Mouse (Mus musculus): ENCODE data around the gene Gadd45gip1. TPM values are rescaled to one million over a fixed set of nuclear protein-coding genes. Genes with fewer than 3 reads are reported as not detected.

Gene Gadd45gip1
- polyA plus RNA-seq, 1 experiment from 2014 or later, result 32.7 TPM

GRCm38 (mm10) chr8:84785756-84786677, 45.3 kb upstream of the Gadd45gip1 start:
- Histone ChIP-seq H3K27ac (replicated peaks; ENCODE audit: low read depth, low read length) (0 out of 2 replicates have a peak overlapping the region, but pooled peaks have one; percentile 8), H3K27me3 (ENCODE audit: control insufficient read depth, insufficient read depth, low read length) (peaks cover 99% of the 10 kb centered on the region), H3K36me3 (ENCODE audit: control insufficient read depth, insufficient read depth, low read length) (no peaks in the 10 kb centered on the region), H3K4me3 (replicated peaks; ENCODE audit: low read depth, low read length) (no peak overlapping the region), H3K9ac (replicated peaks; ENCODE audit: low read length) (no peak overlapping the region), H3K4me2 (ENCODE audit: low read length) (no peak overlapping the region), H3K4me1 (ENCODE audit: control insufficient read depth, insufficient read depth, low read length) (no peaks in the 10 kb centered on the region), H3K9me3 (ENCODE audit: control insufficient read depth, low read length) (no peaks in the 10 kb centered on the region)
- DNase-seq (no peak), ATAC-seq (ENCODE audit: low FRiP score, low TSS enrichment) (no peak)
- WGBS, result 4% methylated on average over 38 of the region's 38 CpGs

GRCm38 (mm10) chr8:84786801-84787467, 44.4 kb upstream of the Gadd45gip1 start:
- Histone ChIP-seq H3K27me3 (ENCODE audit: control insufficient read depth, insufficient read depth, low read length) (peaks cover 95% of the 10 kb centered on the region), H3K4me1 (ENCODE audit: control insufficient read depth, insufficient read depth, low read length) (no peaks in the 10 kb centered on the region), H3K4me3 (replicated peaks; ENCODE audit: low read depth, low read length) (no peak overlapping the region), H3K27ac (replicated peaks; ENCODE audit: low read depth, low read length) (0 out of 2 replicates have a peak overlapping the region, but pooled peaks have one; percentile 8), H3K9me3 (ENCODE audit: control insufficient read depth, low read length) (no peaks in the 10 kb centered on the region), H3K4me2 (ENCODE audit: low read length) (no peak overlapping the region), H3K9ac (replicated peaks; ENCODE audit: low read length) (no peak overlapping the region), H3K36me3 (ENCODE audit: control insufficient read depth, insufficient read depth, low read length) (no peaks in the 10 kb centered on the region)
- no peak for DNase-seq
- no peak for ATAC-seq (ENCODE audit: low FRiP score, low TSS enrichment)
- 8% methylated on average over 11 of the region's 11 CpGs for WGBS

- Histone ChIP-seq H3K9me3 (ENCODE audit: control insufficient read depth, low read length) (no peaks in the 10 kb centered on the region), H3K36me3 (ENCODE audit: control insufficient read depth, insufficient read depth, low read length) (no peaks in the 10 kb centered on the region), H3K4me3 (replicated peaks; ENCODE audit: low read depth, low read length) (no peak overlapping the region), H3K27me3 (ENCODE audit: control insufficient read depth, insufficient read depth, low read length) (peaks cover 92% of the 10 kb centered on the region), H3K4me1 (ENCODE audit: control insufficient read depth, insufficient read depth, low read length) (no peaks in the 10 kb centered on the region), H3K4me2 (ENCODE audit: low read length) (no peak overlapping the region), H3K9ac (replicated peaks; ENCODE audit: low read length) (no peak overlapping the region), H3K27ac (replicated peaks; ENCODE audit: low read depth, low read length) (no peak overlapping the region)
- 11% methylated on average over 14 of the region's 14 CpGs for WGBS
- ATAC-seq (ENCODE audit: low FRiP score, low TSS enrichment), result no peak
- DNase-seq, result no peak
Measured at GRCm38 (mm10) chr8:84787523-84788302, 43.6 kb upstream of the Gadd45gip1 start.

GRCm38 (mm10) chr8:84788896-84789295, 42.4 kb upstream of the Gadd45gip1 start:
- H3K4me3 ChIP-seq (replicated peaks; ENCODE audit: low read depth, low read length), result no peak overlapping the region
- WGBS, result 15% methylated on average over 11 of the region's 11 CpGs
- H3K27ac ChIP-seq (replicated peaks; ENCODE audit: low read depth, low read length), result no peak overlapping the region
- no peaks in the 10 kb centered on the region for H3K36me3 ChIP-seq (ENCODE audit: control insufficient read depth, insufficient read depth, low read length)
- ATAC-seq (ENCODE audit: low FRiP score, low TSS enrichment), result no peak
- no peak for DNase-seq
- H3K27me3 ChIP-seq (ENCODE audit: control insufficient read depth, insufficient read depth, low read length), result peaks cover 88% of the 10 kb centered on the region
- H3K9ac ChIP-seq (replicated peaks; ENCODE audit: low read length), result no peak overlapping the region
- H3K4me1 ChIP-seq (ENCODE audit: control insufficient read depth, insufficient read depth, low read length), result no peaks in the 10 kb centered on the region
- no peaks in the 10 kb centered on the region for H3K9me3 ChIP-seq (ENCODE audit: control insufficient read depth, low read length)
- 0 out of 2 replicates have a peak overlapping the region, but pooled peaks have one; percentile 10 for H3K4me2 ChIP-seq (ENCODE audit: low read length)

- H3K9me3 ChIP-seq (ENCODE audit: control insufficient read depth, low read length), result no peaks in the 10 kb centered on the region
- DNase-seq (no peak), ATAC-seq (ENCODE audit: low FRiP score, low TSS enrichment) (no peak)
- H3K27ac ChIP-seq (replicated peaks; ENCODE audit: low read depth, low read length), result no peak overlapping the region
- no peaks in the 10 kb centered on the region for H3K36me3 ChIP-seq (ENCODE audit: control insufficient read depth, insufficient read depth, low read length)
- H3K4me2 ChIP-seq (ENCODE audit: low read length), result no peak overlapping the region
- no peaks in the 10 kb centered on the region for H3K4me1 ChIP-seq (ENCODE audit: control insufficient read depth, insufficient read depth, low read length)
- H3K4me3 ChIP-seq (replicated peaks; ENCODE audit: low read depth, low read length), result no peak overlapping the region
- WGBS, result 36% methylated on average over 5 of the region's 5 CpGs
- peaks cover 88% of the 10 kb centered on the region for H3K27me3 ChIP-seq (ENCODE audit: control insufficient read depth, insufficient read depth, low read length)
- no peak overlapping the region for H3K9ac ChIP-seq (replicated peaks; ENCODE audit: low read length)
Measured at GRCm38 (mm10) chr8:84789345-84789744, 42.0 kb upstream of the Gadd45gip1 start.

GRCm38 (mm10) chr8:84789855-84790486, 41.4 kb upstream of the Gadd45gip1 start:
- Histone ChIP-seq H3K36me3 (ENCODE audit: control insufficient read depth, insufficient read depth, low read length) (no peaks in the 10 kb centered on the region), H3K27me3 (ENCODE audit: control insufficient read depth, insufficient read depth, low read length) (peaks cover 88% of the 10 kb centered on the region), H3K4me3 (replicated peaks; ENCODE audit: low read depth, low read length) (no peak overlapping the region), H3K9ac (replicated peaks; ENCODE audit: low read length) (no peak overlapping the region), H3K4me2 (ENCODE audit: low read length) (no peak overlapping the region), H3K4me1 (ENCODE audit: control insufficient read depth, insufficient read depth, low read length) (peaks cover 5% of the 10 kb centered on the region; the same call in 1 of the 2 replicates), H3K9me3 (ENCODE audit: control insufficient read depth, low read length) (no peaks in the 10 kb centered on the region), H3K27ac (replicated peaks; ENCODE audit: low read depth, low read length) (no peak overlapping the region)
- ATAC-seq (ENCODE audit: low FRiP score, low TSS enrichment) (no peak), DNase-seq (no peak)
- 64% methylated on average over 8 of the region's 9 CpGs for WGBS

- no peak for DNase-seq
- no peak overlapping the region for H3K27ac ChIP-seq (replicated peaks; ENCODE audit: low read depth, low read length)
- H3K27me3 ChIP-seq (ENCODE audit: control insufficient read depth, insufficient read depth, low read length), result peaks cover 84% of the 10 kb centered on the region
- H3K4me3 ChIP-seq (replicated peaks; ENCODE audit: low read depth, low read length), result no peak overlapping the region
- H3K36me3 ChIP-seq (ENCODE audit: control insufficient read depth, insufficient read depth, low read length), result no peaks in the 10 kb centered on the region
- H3K9me3 ChIP-seq (ENCODE audit: control insufficient read depth, low read length), result no peaks in the 10 kb centered on the region
- ATAC-seq (ENCODE audit: low FRiP score, low TSS enrichment), result no peak
- no peak overlapping the region for H3K9ac ChIP-seq (replicated peaks; ENCODE audit: low read length)
- H3K4me1 ChIP-seq (ENCODE audit: control insufficient read depth, insufficient read depth, low read length), result peaks cover 5% of the 10 kb centered on the region; the same call in 1 of the 2 replicates
- H3K4me2 ChIP-seq (ENCODE audit: low read length), result no peak overlapping the region
- 78% methylated on average over 2 of the region's 2 CpGs for WGBS
Measured at GRCm38 (mm10) chr8:84790537-84790936, 40.8 kb upstream of the Gadd45gip1 start.

GRCm38 (mm10) chr8:84792429-84792947, 38.8 kb upstream of the Gadd45gip1 start:
- H3K4me1 ChIP-seq (ENCODE audit: control insufficient read depth, insufficient read depth, low read length), result peaks cover 5% of the 10 kb centered on the region; the same call in 1 of the 2 replicates
- no peak overlapping the region for H3K9ac ChIP-seq (replicated peaks; ENCODE audit: low read length)
- H3K27me3 ChIP-seq (ENCODE audit: control insufficient read depth, insufficient read depth, low read length), result peaks cover 84% of the 10 kb centered on the region
- 0 out of 2 replicates have a peak, but pooled peaks cover 3% of the 10 kb centered on the region for H3K36me3 ChIP-seq (ENCODE audit: control insufficient read depth, insufficient read depth, low read length)
- DNase-seq (no peak), ATAC-seq (ENCODE audit: low FRiP score, low TSS enrichment) (no peak)
- no peak overlapping the region for H3K4me3 ChIP-seq (replicated peaks; ENCODE audit: low read depth, low read length)
- H3K4me2 ChIP-seq (ENCODE audit: low read length), result no peak overlapping the region
- WGBS, result 68% methylated on average over 12 of the region's 12 CpGs
- no peak overlapping the region for H3K27ac ChIP-seq (replicated peaks; ENCODE audit: low read depth, low read length)
- H3K9me3 ChIP-seq (ENCODE audit: control insufficient read depth, low read length), result no peaks in the 10 kb centered on the region

All from midbrain, embryonic 14.5 days (tissue).